Mouse (Mus musculus) intestine, postnatal 0 days (tissue): ENCODE results near the gene Cacnb4. TPM values are rescaled to one million over a fixed set of nuclear protein-coding genes. Genes with fewer than 3 reads are reported as not detected.

Experiments
- ATAC-seq: fragments of 200-750 bp; cut with Nextera tagmentation; 2 replicates; pipeline ENCODE4 v1.8.0; 2017; ENCODE audit warnings: mild to moderate bottlenecking, moderate TSS enrichment, moderate library complexity
- H3K27ac ChIP-seq: fragments of 300-500 bp; sonication (generic); 2 replicates; pipeline ENCODE4 v1.5.1; 2014; ENCODE audit warnings: mild to moderate bottlenecking, low read depth, low read length, moderate library complexity
- H3K27me3 ChIP-seq: fragments of 300-500 bp; sonication (generic); replicated peaks from 2 replicates; pipeline ENCODE4 v1.6.1; 2014; ENCODE audit warnings: low read length, mixed read lengths; ENCODE audit not compliant: control insufficient read depth, insufficient read depth
- H3K36me3 ChIP-seq: fragments of 300-500 bp; sonication (generic); 2 replicates; pipeline ENCODE4 v1.6.1; 2014; ENCODE audit warnings: mild to moderate bottlenecking, moderate library complexity; ENCODE audit not compliant: control insufficient read depth, insufficient read depth
- H3K4me1 ChIP-seq: fragments of 300-500 bp; sonication (generic); replicated peaks from 2 replicates; pipeline ENCODE4 v1.6.1; 2014; ENCODE audit warnings: antibody characterized with exemption, low read length, mixed read lengths; ENCODE audit not compliant: control insufficient read depth, insufficient read depth
- H3K4me2 ChIP-seq: fragments of 300-500 bp; sonication (generic); replicated peaks from 2 replicates; pipeline ENCODE4 v1.6.1; 2014; ENCODE audit warnings: low read depth, mild to moderate bottlenecking, moderate library complexity
- H3K4me3 ChIP-seq: fragments of 300-500 bp; sonication (generic); 2 replicates; pipeline ENCODE4 v1.5.1; 2014; ENCODE audit warnings: low read depth, low read length
- H3K9ac ChIP-seq: fragments of 300-500 bp; sonication (generic); 2 replicates; pipeline ENCODE4 v1.6.1; 2014; ENCODE audit warnings: mild to moderate bottlenecking, low read depth, low read length
- H3K9me3 ChIP-seq: fragments of 300-500 bp; sonication (generic); 2 replicates; pipeline ENCODE4 v1.6.1; 2016; ENCODE audit warnings: mixed run types; ENCODE audit not compliant: control insufficient read depth
- CTCF ChIP-seq: sonication (generic); IDR thresholded peaks from 2 replicates; pipeline ENCODE4 v1.5.1; 2016; ENCODE audit warnings: low read depth, mild to moderate bottlenecking, control low read depth, antibody characterized with exemption, moderate library complexity
- WGBS: fragments of 180-500 bp; shearing (Covaris S2); extraction: QIAGEN DNeasy Blood & Tissue Kit; methylation state at CpG from one replicate; pipeline ENCODE4 v1.1.7; 2014; 5-methylcytosine and 5-hydroxymethylcytosine counted together
- polyA plus RNA-seq: library from polyadenylated mRNA; unstranded; fragments of >200 nt; fragmentation: Nextera tagmentation; extraction: Ambion mirVana; gene quantifications from 2 replicates; pipeline ENCODE4 v1.2.1, GENCODE M21; 2015

The Cacnb4 gene
- polyA plus RNA-seq, 1 experiment from 2014 or later: 0.51 TPM

GRCm38 (mm10) chr2:52523056-52523715 lies 153.4 kb downstream of the Cacnb4 start:
- WGBS: 92% methylated on average over 7 of the region's 7 CpGs
- TF ChIP-seq CTCF: no peak
- Histone ChIP-seq H3K9me3 (no peaks in the 10 kb centered on the region), H3K36me3 (no peaks in the 10 kb centered on the region), H3K9ac (no peak overlapping the region), H3K4me2 (no peak overlapping the region), H3K27me3 (no peaks in the 10 kb centered on the region), H3K4me3 (no peak overlapping the region), H3K4me1 (no peaks in the 10 kb centered on the region), H3K27ac (no peak overlapping the region)
- no peak for ATAC-seq

DNA sequence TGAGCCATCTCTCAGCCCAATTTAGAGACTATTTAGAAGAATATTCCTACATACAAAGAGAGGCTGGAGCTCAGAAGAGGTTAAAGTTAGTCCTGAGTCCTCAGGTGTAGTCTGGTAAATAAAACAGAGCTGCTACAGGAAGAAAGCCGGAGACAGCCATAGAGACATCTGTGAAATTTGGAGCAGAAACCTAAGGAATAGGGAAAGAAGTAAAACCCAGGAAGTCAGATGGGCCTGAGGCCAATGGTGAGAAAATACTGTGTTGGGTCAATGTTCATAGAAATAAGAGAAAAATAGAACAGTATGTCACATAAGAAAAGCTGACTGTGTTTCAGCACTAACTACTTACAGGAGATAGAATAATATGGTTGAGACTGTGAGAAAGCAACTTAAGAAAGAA lies 155.6 kb downstream of the Cacnb4 start:
- 79% methylated on average over 1 of the region's 1 CpGs for WGBS
- Histone ChIP-seq H3K4me3 (no peak overlapping the region), H3K4me2 (no peak overlapping the region), H3K9me3 (no peaks in the 10 kb centered on the region), H3K27ac (no peak overlapping the region), H3K9ac (no peak overlapping the region), H3K27me3 (no peaks in the 10 kb centered on the region), H3K4me1 (no peaks in the 10 kb centered on the region), H3K36me3 (no peaks in the 10 kb centered on the region)
- TF ChIP-seq CTCF: no peak
- ATAC-seq: no peak

DNA sequence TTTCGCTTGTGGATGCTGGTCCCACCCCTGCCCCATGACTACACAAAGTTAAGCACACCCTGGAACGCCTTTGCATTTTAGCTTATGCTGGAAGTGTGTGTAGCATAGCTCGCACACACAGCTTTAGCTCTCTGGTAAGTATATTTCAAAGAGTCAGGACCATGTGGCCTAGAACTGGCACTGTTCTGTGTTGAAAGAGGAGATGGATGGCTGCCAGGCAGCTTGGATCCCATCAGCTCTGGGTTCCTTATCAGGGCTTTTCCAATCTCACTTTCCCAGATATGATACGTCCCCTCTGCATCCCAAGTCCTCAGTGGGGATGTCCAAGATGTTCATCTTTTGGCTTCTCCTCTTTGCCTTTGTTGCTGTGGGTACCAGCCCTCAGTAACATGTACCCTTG lies 157.9 kb downstream of the Cacnb4 start:
- H3K9ac ChIP-seq: no peak overlapping the region
- no peaks in the 10 kb centered on the region for H3K36me3 ChIP-seq
- no peak overlapping the region for H3K4me3 ChIP-seq
- no peak overlapping the region for H3K4me2 ChIP-seq
- no peak for ATAC-seq
- H3K4me1 ChIP-seq: no peaks in the 10 kb centered on the region
- no peak for TF ChIP-seq CTCF
- no peaks in the 10 kb centered on the region for H3K9me3 ChIP-seq
- whole genome bisulfite sequencing: 91% methylated on average over 4 of the region's 4 CpGs
- no peak overlapping the region for H3K27ac ChIP-seq
- no peaks in the 10 kb centered on the region for H3K27me3 ChIP-seq

DNA sequence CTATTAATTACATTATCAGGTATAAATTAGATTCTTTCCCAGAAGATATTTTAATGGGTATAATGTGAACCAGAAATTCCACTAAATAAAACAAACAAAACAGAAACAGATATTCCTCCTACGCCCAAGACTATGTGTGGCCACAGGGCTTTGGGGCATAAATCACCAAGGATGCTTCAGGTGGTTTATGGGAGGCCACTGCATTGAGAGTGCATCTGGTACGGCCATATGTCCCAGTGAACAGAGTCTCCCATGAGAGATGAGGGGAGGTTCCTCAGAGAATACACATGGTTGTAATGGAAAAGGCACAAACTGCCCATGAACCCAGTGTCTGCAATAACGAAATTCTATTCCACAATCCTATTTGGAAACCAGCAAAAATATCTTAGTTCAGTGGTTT lies 160.1 kb downstream of the Cacnb4 start:
- Histone ChIP-seq H3K4me1 (no peaks in the 10 kb centered on the region), H3K9ac (no peak overlapping the region), H3K27ac (no peak overlapping the region), H3K27me3 (no peaks in the 10 kb centered on the region), H3K9me3 (no peaks in the 10 kb centered on the region), H3K4me2 (no peak overlapping the region), H3K36me3 (no peaks in the 10 kb centered on the region), H3K4me3 (no peak overlapping the region)
- ATAC-seq: no peak
- no peak for TF ChIP-seq CTCF
- 86% methylated on average over 3 of the region's 3 CpGs for WGBS

GRCm38 (mm10) chr2:52512865-52513388 lies 163.7 kb downstream of the Cacnb4 start:
- H3K36me3 ChIP-seq: no peaks in the 10 kb centered on the region
- H3K27me3 ChIP-seq: no peaks in the 10 kb centered on the region
- no peak for TF ChIP-seq CTCF
- 75% methylated on average over 3 of the region's 3 CpGs for WGBS
- H3K9me3 ChIP-seq: no peaks in the 10 kb centered on the region
- H3K4me1 ChIP-seq: no peaks in the 10 kb centered on the region
- no peak overlapping the region for H3K9ac ChIP-seq
- H3K27ac ChIP-seq: no peak overlapping the region
- ATAC-seq: no peak
- no peak overlapping the region for H3K4me2 ChIP-seq
- no peak overlapping the region for H3K4me3 ChIP-seq

- Histone ChIP-seq H3K4me1 (no peaks in the 10 kb centered on the region), H3K27ac (no peak overlapping the region), H3K4me2 (no peak overlapping the region), H3K4me3 (no peak overlapping the region), H3K27me3 (no peaks in the 10 kb centered on the region), H3K36me3 (no peaks in the 10 kb centered on the region), H3K9ac (no peak overlapping the region), H3K9me3 (no peaks in the 10 kb centered on the region)
- no peak for TF ChIP-seq CTCF
- ATAC-seq: no peak
- WGBS: 50% methylated on average over 3 of the region's 3 CpGs
These were observed 164.4 kb downstream of the Cacnb4 start for GRCm38 (mm10) chr2:52512206-52512605.
